Mouse (Mus musculus): ENCODE data around the gene Fam213a. TPM values are rescaled to one million over a fixed set of nuclear protein-coding genes. Genes with fewer than 3 reads are reported as not detected.

The Fam213a gene
- total RNA-seq, 2 experiments from 2014 or later: 15.3 to 17.3 TPM

DNA sequence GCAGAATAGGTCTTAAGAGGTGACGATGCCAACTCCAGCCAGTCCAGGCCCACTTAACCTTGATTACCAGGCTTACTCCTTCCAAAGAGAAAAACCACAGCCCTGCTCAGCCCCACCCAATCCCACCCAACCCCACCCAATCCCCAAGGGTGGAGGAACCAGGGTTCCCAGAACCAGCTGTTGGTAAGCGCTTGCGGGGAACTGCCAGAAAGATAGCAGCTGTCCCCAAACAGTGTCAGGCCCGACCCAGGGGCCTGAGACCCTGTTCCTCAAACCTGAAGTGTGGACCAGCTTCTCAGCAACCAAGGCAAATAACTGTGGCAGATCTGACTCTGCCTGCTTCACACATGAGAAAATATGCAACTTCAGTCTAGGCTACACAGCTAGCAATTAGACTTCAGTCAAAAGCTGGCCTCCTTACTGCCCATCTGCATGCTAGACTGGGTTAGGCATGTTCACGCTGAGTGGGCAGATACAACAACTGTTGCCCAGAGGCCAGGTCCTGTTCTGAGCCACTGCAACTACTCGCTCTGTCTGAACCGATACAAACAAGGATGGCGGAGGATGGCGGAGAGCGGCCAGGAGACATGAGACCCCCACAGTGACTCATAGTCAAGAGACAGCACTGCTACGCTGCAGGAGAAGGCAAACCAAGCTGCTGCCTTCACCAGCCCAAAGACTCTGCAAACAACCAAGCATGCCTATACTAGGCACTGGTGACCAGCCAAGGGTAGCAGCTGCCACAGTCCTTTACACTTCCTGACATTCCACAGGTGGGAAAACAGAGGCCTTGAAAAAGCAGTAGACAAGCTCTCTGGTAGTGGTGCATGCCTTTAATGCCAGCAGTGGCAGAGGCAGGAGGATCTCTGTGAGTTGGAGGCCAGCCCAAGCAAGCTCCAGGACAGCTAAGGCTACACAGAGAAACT is 51.0 kb downstream of the Fam213a start:
- no peak for DNase-seq

DNA sequence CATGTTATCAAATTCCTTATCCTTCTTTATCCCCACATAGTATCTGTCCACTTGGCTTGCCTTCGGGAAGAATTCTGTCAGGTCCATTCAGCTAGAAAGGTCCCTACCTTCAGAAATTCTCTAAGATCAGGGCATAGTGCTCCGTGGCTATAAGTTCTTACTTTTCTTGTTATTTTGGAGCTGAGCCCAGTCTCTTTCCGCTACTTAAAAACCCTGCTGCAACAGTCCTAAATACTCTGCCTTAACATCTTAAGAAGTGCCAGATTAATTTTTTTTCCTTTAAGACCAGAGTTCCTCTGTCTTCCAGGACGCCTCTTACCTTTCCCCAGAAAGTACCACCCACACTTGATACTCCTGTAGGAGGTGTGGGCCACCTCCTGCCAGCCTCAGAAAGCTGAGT is 53.4 kb downstream of the Fam213a start:
- no peak for DNase-seq

DNA sequence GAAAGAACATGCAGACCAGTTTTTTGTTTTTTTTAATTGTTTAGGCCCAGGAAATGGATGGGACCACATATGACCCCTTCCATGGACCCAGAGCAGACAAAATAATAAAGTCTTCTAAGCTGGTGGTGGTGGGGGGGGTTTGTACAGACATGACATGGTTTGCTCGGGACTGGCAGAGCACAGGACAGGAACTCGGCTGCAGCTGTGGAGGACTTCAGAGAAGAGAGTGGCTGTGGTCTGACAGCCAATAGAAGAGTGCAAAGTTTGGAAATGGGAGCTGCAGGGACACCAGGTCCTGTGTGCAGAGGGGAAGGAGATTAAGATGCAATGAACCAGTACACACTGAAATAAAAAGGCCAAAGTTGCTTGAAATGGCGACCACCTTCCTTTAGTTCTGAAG is 54.0 kb downstream of the Fam213a start:
- DNase-seq: no peak

DNA sequence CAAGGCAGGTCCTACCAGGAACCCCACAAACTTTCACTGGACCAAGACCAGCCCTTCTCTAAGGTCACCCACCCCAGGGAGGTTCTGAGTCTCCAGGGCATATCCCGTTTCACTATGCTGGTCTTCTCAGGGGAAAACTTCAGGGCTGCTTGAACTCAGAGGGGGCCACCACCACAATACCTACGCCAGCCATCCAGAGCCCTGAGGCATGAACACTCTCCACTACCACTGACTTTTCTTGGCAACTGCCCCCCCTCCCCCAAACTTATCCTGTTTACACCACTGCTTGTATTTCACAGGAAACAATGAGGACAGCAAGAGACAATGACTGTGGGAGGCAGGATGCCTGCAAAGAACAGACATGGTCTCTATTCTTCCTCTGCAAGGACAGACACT is 54.6 kb downstream of the Fam213a start:
- peak; percentile 38 for DNase-seq

DNA sequence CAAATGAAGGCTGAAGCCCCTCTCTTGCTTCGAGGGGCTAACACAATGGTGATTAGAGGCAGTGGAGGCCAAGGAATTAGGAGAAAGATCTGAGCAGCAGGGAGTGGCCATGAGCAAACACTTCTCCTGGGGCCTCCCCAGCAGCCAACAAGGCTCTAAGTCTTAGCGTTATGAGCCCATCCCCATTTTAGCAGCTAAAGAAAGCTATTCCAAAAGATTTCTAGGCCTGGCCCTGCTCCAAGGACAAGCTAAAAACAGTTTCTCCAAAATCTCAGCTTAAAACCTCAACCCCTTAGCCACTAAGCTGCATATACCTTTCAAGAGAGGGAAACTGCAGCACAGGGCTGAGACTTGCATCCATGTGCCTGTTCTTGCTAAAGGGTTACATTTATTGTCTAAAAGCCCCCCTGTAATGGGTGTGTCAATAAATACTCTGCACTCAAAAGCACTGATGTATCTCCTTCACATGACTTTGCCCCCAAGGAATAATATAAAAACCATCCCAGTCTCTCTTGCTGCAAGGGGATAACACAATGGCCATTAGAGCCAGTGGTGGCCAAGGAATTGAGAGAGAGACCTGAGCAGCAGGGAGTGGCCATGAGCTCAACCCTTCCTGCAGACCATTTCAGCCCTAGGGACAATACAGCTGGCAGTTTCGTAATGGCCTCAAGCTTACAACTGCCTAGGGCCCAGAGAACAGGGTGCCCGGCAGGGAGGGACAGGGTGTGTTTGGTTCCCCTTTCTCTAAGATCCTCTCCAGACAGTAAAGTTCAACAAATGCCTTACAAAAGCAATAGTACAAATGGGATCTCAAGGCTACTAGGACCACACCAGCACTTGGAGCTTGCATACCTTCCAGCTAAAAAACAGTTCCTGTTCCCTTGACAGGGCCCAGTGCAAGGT is 55.3 kb downstream of the Fam213a start:
- peak; percentile 38 for DNase-seq

DNA sequence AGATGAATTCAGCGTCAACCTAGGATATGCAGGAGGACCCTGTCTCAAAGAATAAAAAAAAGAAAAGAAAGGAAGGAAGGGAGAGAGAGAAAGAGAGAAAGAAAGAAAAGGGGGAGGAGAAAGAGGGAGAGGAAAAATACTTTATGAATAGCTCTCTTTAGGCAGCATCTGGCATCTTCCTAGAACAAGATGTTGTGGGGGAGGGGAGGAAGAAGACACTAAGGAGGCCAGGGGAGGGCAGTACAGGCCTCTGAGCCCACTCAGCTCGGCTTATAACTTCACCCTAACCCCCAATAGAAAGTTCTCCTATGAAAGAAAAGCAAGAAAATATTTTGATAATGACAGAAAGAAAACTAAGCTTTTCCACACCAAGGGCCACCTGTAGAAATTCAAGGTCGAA is 56.0 kb downstream of the Fam213a start:
- no peak for DNase-seq

DNA sequence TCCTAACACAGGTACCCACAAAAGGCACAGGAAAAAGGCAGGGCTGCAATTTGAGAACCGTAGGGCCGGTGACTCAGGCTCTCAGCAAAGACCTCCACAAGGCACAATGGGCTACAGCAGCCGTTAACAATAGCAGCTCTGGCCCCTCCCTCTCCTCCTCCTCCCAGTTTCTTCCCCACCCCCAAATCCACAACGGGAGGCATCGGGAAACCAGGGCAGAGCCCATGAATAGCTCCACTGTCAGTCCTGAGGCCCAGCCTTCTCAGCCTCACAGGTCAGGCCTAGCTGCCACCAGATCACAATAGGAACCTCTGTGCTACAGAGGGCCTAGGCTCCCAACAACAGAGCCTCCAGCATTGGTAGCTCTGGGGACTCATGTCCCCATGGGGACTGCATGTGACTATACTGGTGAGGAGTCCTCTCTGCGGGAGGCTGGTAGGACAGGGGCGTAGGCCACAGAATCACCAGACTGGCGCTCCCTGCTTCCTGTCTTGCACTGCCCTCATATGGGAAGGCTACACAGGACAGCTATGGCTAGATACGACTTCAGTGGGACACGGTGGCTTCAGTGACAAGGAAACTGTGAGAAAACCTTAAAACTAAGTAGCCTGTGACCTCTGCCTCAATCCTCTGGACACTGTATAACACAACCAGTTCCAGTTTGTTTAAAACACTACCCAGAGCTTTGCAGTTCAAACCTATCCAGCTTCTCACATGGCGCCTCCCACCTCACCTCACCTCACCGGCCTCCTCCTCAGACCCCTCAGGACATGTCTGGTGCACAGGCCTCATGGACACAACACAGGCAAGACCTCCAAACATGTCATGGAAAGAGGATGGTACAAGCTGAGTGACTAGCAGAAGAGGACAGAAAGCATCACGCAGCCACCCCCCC is 57.1 kb downstream of the Fam213a start:
- peak; percentile 50 for DNase-seq

DNA sequence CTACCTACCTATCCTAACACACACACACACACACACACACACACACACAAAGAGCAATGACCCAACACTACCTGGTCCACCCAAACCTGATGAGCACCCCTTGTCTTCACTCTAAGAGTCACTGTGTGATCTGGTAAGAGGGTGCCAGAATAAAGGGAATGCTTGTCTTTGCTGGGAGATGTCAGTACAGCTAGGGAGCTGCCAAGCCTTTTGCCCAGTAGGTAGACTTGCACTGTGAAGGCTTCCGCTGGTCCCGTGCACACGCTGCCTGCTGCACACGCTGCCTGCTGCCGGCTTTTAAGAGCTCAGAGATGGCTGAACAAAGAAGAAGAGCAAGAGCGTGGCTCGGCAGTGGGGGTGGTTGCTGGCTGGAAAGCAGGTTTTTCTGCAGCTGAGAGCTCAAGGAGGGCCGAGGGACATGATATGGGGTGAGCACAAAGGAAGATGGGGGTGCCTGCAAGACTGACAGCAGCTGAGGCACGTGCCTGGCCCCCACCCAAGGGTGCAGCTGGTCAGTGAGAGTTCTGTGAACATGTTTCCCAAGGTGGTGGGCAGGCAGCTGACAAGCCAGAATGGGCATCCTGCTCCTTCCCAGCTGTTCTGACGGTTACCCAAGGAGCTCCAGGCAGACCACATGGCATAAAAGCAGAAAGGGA is 57.9 kb downstream of the Fam213a start:
- peak; percentile 48 for DNase-seq

DNA sequence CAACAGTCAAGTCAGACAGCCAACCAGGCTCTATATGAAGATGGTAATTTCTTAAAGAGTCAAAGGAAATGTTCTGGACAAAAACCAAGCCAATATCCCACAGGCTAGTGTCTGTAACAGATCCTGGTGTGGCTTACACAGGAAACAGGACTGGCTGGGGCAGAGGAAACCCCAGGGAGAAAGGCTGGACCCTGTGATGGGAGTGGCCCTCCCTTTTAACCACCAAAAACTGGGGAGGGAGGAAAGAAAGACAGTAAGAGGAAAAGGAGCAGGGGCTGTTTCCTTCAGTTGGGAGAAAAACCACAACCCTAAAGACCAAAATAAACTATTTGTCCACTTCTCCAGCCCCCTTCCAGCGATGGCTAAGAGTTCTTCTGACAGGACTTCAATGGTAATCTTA is 58.4 kb downstream of the Fam213a start:
- no peak for DNase-seq

DNA sequence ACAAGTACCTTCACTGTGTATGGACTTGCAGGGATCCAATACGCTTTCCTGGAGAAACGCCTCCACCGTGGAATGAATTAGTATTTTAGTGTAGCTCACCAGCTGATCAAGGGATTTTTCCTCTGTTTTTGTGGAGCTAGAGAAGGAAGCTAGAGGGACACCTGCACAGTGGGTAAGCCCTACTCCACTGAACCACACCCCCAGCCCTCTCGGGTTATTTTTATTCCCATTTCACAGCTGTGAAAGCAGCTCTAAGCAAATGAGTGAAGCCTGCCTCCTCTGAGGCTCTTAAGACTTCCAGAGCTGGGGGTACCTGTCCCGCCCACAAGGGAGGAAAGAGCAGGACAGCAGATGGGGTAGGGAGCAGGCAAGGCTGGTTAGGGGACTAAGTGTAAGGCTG is 60.2 kb downstream of the Fam213a start:
- DNase-seq: no peak

DNA sequence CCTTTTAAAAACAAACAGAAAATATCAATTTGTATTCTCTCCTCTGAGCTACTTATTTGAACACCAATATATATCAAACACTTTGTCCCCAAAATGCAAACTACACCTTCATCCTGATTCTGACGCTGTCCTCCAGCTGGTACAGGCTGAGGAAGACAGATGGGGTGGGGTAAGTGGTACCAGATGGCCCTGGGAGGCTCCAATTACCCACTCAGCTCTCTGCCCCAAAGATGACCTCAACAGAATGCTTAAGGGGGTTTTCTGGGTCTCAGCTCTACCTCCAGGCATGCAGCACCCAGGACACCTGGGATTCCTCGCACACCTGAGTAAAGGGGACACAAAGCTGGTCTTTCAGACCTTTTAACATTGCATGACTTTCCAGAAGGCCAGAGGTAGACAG is 60.9 kb downstream of the Fam213a start:
- no peak for DNase-seq

DNA sequence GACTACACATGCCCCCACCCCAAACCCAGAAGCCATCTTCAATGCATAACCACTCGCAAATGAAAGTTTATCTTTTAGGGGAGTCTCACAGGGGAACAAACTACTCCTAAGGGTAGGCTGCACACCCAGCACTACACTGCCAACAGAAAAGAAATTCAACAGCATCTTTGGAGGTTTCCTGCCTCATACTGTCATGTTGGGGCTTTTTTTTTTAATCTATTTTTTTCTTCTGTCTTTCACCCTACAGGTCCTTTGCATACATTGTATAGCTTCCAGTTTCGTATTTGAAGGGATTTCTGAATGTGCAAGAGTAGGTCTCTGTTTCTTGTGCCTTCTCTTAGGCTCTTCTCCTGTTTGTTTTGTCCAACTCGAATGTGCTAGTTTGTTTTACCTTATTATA is 61.3 kb downstream of the Fam213a start:
- DNase-seq: no peak

DNA sequence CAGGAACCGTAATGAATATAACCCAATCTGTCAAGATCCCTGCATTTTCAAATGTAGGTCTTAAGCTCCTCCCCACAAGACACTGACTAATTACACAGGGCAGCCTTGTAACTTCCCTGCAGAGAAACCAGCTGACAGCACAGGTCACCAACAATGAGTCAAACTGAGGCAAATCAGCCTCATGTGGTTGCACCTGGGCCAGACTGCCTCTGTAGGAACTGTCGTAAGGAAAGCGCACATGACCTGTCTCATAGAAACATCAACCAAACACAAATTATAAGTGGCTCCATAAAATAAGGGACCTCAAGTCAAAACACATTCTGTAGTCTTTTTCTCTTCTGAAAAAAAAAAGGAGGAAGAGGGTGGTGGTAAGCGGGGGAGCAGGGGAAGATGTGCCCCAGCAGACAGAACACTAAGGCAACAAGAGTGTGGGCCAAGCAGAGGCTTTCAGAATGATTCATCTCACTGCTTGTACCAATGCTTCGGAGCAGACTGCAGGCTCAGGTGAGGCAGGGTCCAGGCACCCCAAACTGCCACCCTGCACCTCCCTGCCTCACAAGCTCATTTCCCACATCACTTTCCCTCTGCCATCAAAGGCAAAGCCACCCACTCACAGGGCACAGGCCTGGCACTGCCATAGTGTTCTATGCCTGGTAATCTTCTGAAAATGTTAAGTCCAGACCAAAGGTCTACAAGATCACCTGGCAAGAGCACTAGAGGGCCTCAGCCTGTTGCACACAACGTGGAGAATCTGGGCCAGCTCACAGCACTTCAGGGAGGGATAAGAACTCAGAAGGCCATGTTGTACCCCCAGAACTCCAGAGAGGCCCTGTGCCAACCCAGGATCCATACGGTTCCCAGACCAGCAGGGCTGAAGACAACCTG is 63.6 kb downstream of the Fam213a start:
- DNase-seq: no peak

DNA sequence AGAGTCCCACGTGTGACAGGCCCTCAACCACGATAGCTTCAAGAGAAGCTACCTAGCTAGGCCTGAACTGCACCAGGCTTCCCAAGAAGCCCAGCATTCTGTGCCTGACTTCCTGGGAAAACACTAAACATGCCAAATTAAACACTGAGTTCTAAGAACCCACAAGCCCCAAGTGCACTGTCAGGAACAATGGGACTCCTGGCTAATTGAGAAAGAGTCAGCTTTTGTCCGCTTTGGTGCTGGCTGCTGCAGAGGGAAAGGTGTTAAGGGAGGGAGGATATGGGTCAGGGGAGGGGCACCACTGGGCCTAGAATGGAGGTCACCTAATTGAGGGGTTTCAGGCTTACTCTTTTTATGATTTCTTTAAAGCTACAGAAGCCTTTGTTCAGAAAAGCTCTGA is 64.5 kb downstream of the Fam213a start:
- DNase-seq: no peak

DNA sequence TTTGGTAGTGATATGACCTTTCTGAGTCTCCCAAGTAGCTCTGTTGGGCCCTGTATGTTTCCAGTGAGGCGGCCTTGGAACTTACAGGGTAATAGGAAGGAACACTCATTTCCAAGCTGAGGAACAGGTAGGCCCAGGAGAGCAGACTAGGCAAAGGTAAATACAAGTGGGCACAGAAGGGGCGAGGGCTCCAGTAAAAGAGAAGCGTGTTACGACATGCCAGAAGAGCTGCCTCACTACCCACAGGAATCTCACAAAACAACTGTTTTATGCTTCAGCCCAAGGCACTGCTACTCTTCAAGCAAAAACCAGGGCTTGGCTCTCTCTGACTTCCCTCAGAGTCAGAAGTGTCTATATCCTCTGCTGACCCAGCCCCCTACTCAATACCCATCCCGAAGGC is 65.1 kb downstream of the Fam213a start:
- DNase-seq: no peak

DNA sequence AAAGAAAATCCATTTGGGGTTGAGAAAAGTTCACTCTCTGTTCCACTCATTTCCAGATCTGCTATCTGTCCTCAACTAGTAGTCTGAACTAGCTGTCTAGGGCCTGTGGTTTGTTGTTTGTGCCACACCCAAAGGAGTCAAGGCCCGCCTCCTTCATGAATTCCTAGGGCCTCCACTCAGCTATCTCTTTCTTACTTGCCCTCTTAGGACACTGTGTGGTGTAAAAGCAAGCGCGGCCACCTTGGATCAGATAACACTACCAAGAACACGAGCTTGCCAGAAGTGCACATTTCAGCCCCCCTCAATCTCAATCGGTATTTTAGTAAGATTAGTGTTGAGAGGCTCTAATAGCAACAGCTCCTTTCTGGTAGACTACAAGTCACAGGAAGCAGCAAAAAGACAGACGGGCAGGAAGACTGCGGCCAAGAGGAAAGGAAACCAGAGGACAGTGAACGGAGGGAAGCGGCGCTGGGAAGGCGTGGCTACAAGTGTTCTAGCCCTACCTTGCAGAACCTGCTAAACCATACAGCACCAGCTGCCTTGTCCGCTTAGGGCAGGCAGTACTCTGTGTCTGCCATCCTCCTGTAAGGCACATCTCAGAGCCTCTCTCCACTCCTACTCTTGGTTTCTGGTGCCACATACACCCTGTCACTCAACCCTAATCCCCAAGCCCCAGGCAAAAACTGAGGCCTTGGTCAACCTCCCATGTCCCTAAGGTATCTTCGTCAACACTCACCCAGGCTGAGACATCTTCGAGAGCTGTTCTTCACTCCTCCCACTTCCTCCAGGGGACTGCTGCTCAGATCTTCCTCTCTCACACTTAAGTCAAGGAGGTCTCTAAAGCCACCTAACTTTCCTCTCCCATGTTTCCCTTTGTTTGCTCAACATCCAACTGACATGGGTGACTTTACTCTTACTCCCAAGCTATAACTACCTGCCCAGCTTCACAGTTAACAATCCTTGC is 65.9 kb downstream of the Fam213a start:
- no peak for DNase-seq

DNA sequence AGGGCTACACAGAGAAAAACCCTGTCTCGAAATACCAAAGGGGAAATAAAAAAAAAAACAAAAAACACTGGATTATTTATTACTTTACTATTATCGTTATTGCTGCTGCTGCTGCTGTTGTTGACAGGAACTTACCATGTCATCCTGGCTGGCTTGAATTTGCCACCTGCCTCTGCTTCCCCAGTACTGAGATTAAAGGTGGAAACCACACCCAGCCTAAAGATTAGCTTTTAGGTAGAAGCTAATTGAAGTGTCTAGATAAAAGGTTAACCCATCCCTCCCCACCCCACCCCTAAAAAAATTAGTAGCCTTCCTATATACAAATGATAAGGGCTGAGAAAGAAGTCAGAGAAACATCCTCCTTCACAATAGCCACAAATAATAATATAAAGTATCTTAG is 69.8 kb downstream of the Fam213a start:
- DNase-seq: no peak

All from heart, postnatal 4 days (tissue).